Mouse (Mus musculus) limb, embryonic 14.5 days (tissue): ENCODE measurements at regions not wholly inside any gene's neighbourhood (a gene's known extent, or its start where the extent isn't known, plus 50 kb on each side); places are given as distances from the start of the nearest gene placed in this dataset.
A peak's percentile ranks its signal among the peaks of the same experiment; 100 is the strongest.

Experiments used
- ATAC-seq: fragments of 200-750 bp; cut with Nextera tagmentation; 2 replicates; pipeline ENCODE4 v1.8.0; 2017; ENCODE audit warnings: low read depth, moderate number of reproducible peaks, moderate TSS enrichment; ENCODE audit not compliant: low FRiP score
- DNase-seq: peaks from one replicate; pipeline ENCODE4 v3.0.0-alpha.2; 2015; ENCODE audit warnings: low spot score
- H3K27ac ChIP-seq: fragments of 300-500 bp; sonication (generic); replicated peaks from 2 replicates; pipeline ENCODE4 v1.5.1; 2014; ENCODE audit warnings: low read depth, mild to moderate bottlenecking, low read length, moderate library complexity, mixed read lengths
- H3K27me3 ChIP-seq: fragments of 300-500 bp; sonication (generic); 2 replicates; pipeline ENCODE4 v1.6.1; 2014; ENCODE audit warnings: low read length, mixed read lengths; ENCODE audit not compliant: control insufficient read depth, insufficient read depth
- H3K36me3 ChIP-seq: fragments of 300-500 bp; sonication (generic); 2 replicates; pipeline ENCODE4 v1.6.1; 2014; ENCODE audit warnings: mild to moderate bottlenecking, low read length, moderate library complexity, mixed read lengths; ENCODE audit not compliant: control insufficient read depth, insufficient read depth
- H3K4me1 ChIP-seq: fragments of 300-500 bp; sonication (generic); 2 replicates; pipeline ENCODE4 v1.6.1; 2014; ENCODE audit warnings: antibody characterized with exemption, low read length, mixed read lengths; ENCODE audit not compliant: control insufficient read depth, insufficient read depth
- H3K4me2 ChIP-seq: fragments of 300-500 bp; sonication (generic); replicated peaks from 2 replicates; pipeline ENCODE4 v1.6.1; 2014; ENCODE audit warnings: low read depth, mild to moderate bottlenecking, low read length, moderate library complexity; ENCODE audit not compliant: severe bottlenecking
- H3K4me3 ChIP-seq: fragments of 300-500 bp; sonication (generic); replicated peaks from 2 replicates; pipeline ENCODE4 v1.5.1; 2014; ENCODE audit warnings: low read length
- H3K9ac ChIP-seq: fragments of 300-500 bp; sonication (generic); 2 replicates; pipeline ENCODE4 v1.6.1; 2014; ENCODE audit warnings: mild to moderate bottlenecking, low read depth, low read length, moderate library complexity; ENCODE audit not compliant: severe bottlenecking
- H3K9me3 ChIP-seq: fragments of 300-500 bp; sonication (generic); 2 replicates; pipeline ENCODE4 v1.6.1; 2016; ENCODE audit warnings: low read length; ENCODE audit not compliant: control insufficient read depth
- POLR2A ChIP-seq: fragments of 200-500 bp; IDR thresholded peaks from 2 replicates; pipeline ENCODE4 v1.8.0; 2012; ENCODE audit warnings: inconsistent platforms, mild to moderate bottlenecking, moderate library complexity, borderline replicate concordance; ENCODE audit not compliant: insufficient read depth, insufficient read length; ENCODE audit errors: extremely low read depth
- WGBS: fragments of 180-500 bp; shearing (Covaris S2); extraction: QIAGEN DNeasy Blood & Tissue Kit; methylation state at CpG from one replicate; pipeline ENCODE4 v1.1.7; 2014; 5-methylcytosine and 5-hydroxymethylcytosine counted together

- ATAC-seq, result no peak
- no peak for DNase-seq
Measured at GRCm38 (mm10) chr14:25389314-25389713, 69.7 kb upstream of the Zmiz1 start.

GRCm38 (mm10) chr14:25392412-25392811, 66.6 kb upstream of the Zmiz1 start:
- Histone ChIP-seq H3K36me3 (no peaks in the 10 kb centered on the region), H3K9ac (no peak overlapping the region), H3K4me3 (no peak overlapping the region), H3K27me3 (no peaks in the 10 kb centered on the region), H3K4me1 (peaks cover 9% of the 10 kb centered on the region), H3K4me2 (no peak overlapping the region), H3K27ac (no peak overlapping the region), H3K9me3 (no peaks in the 10 kb centered on the region)
- TF ChIP-seq POLR2A, result no peak
- 77% methylated on average over 6 of the region's 6 CpGs for WGBS
- DNase-seq (no peak), ATAC-seq (no peak)

More at GRCm38 (mm10) chr14:25389314-25389713, 69.7 kb upstream of the Zmiz1 start:
- peaks cover 13% of the 10 kb centered on the region for H3K4me1 ChIP-seq
- TF ChIP-seq POLR2A, result no peak
- H3K36me3 ChIP-seq, result no peaks in the 10 kb centered on the region
- no peak overlapping the region for H3K27ac ChIP-seq
- no peak overlapping the region for H3K4me2 ChIP-seq
- H3K4me3 ChIP-seq, result no peak overlapping the region
- H3K9me3 ChIP-seq, result no peaks in the 10 kb centered on the region
- no peak overlapping the region for H3K9ac ChIP-seq
- WGBS, result 7% methylated on average over 2 of the region's 2 CpGs
- no peaks in the 10 kb centered on the region for H3K27me3 ChIP-seq

GRCm38 (mm10) chr14:25392940-25393339, 66.0 kb upstream of the Zmiz1 start:
- 84% methylated on average over 6 of the region's 6 CpGs for WGBS
- no peak overlapping the region for H3K9ac ChIP-seq
- ATAC-seq (no peak), DNase-seq (no peak)
- H3K36me3 ChIP-seq, result no peaks in the 10 kb centered on the region
- H3K4me1 ChIP-seq, result peaks cover 14% of the 10 kb centered on the region
- no peaks in the 10 kb centered on the region for H3K27me3 ChIP-seq
- no peak overlapping the region for H3K4me2 ChIP-seq
- H3K9me3 ChIP-seq, result no peaks in the 10 kb centered on the region
- no peak for TF ChIP-seq POLR2A
- no peak overlapping the region for H3K27ac ChIP-seq
- H3K4me3 ChIP-seq, result no peak overlapping the region

DNA sequence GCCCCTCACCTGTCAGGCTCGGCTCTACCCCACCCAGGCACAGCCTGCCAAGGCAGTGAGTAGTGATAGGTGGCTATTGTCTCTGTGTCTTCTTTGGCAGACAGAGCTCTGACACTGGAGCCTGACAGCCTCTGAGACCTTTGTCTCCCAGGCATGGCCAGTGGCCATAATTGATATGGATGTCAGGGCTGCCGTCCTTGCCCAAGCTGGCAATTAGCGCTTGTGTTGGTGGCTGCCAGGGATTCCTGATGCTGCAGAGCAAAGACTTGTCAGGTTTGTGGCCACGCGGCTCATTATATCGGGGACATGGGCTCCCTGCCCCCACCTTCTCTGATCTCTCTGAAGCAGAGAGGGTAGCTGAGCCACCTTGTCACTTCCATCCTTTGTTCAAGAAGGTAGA, 64.1 kb upstream of the Zmiz1 start:
- H3K27me3 ChIP-seq, result no peaks in the 10 kb centered on the region
- no peak for TF ChIP-seq POLR2A
- no peak; the same call in 1 of the 2 replicates for ATAC-seq
- no peak overlapping the region for H3K4me2 ChIP-seq
- peaks cover 10% of the 10 kb centered on the region for H3K4me1 ChIP-seq
- DNase-seq, result no peak
- 78% methylated on average over 6 of the region's 6 CpGs for WGBS
- no peak overlapping the region for H3K4me3 ChIP-seq
- H3K9me3 ChIP-seq, result no peaks in the 10 kb centered on the region
- no peak overlapping the region for H3K9ac ChIP-seq
- no peaks in the 10 kb centered on the region for H3K36me3 ChIP-seq
- no peak overlapping the region for H3K27ac ChIP-seq

GRCm38 (mm10) chr14:25396990-25397531, 61.9 kb upstream of the Zmiz1 start:
- Histone ChIP-seq H3K27me3 (no peaks in the 10 kb centered on the region), H3K4me3 (0 out of 2 replicates have a peak overlapping the region, but pooled peaks have one; percentile 13), H3K36me3 (no peaks in the 10 kb centered on the region), H3K9me3 (no peaks in the 10 kb centered on the region), H3K27ac (peak overlapping the region; percentile 68), H3K4me1 (peaks cover 10% of the 10 kb centered on the region), H3K9ac (peak overlapping the region; percentile 16; the same call in 1 of the 2 replicates), H3K4me2 (peak overlapping the region; percentile 30)
- ATAC-seq (peak; percentile 79), DNase-seq (peak; percentile 80)
- 1% methylated on average over 9 of the region's 9 CpGs for WGBS
- no peak for TF ChIP-seq POLR2A
